20 mouse cellular contexts compared by ENCODE assay signal in the genomic region with DNA sequence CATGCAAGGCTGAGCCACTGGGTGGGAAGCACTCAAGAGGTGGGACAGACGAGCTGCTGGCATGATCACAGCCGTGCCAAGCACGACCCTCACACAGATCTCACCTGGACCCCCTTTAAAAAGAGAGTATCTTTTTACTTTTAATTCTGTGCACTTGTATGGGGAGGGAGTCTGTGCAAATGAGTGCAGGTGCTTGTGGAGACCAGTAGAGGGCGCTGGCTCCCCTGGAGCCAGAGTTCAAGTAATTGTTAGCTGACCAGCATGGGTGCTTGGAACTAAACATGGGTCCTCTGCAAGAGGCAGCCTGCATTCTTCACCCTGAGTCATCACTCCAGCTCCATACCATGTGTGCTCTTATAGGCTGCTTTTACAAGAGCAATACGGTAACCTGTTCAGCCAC. TPM values are rescaled to one million over a fixed set of nuclear protein-coding genes. Genes with fewer than 3 reads are reported as not detected.
A peak's percentile ranks its signal among the peaks of the same experiment; 100 is the strongest.
DNase-seq lines count a peak whose midpoint lies in the region; ATAC-seq and TF ChIP-seq lines count a peak whose summit lies in the region.
"Had no signal": no experiment of that assay in that cellular context is flagged by ENCODE, and none has a peak within 500 bp of the region (broad histone marks: within the 10 kb centered on the region; RNA-seq: fewer than 3 reads in every experiment).

No protein-coding gene starts in this region.

- 96% methylated on average over 5 of the region's 5 CpGs for WGBS in kidney, adult 2 months
- 86% methylated on average over 5 of the region's 5 CpGs for WGBS in lung, embryonic 14.5 days

- H3K4me1 ChIP-seq in kidney, adult 2 months (ENCODE audit: control insufficient read depth, insufficient read depth, low read length), result no peaks in the 10 kb centered on the region
- no peaks in the 10 kb centered on the region for H3K4me1 ChIP-seq in lung, embryonic 14.5 days (ENCODE audit: insufficient read depth)
- no peaks in the 10 kb centered on the region for H3K4me1 ChIP-seq in MEL (ENCODE audit: control insufficient read depth in 1 of 2, insufficient read depth in 2 of 2, low read length in 2 of 2)
- no peaks in the 10 kb centered on the region for H3K4me1 ChIP-seq in cortical plate, adult 2 months (ENCODE audit: control insufficient read depth, insufficient read depth, low read length)
- H3K4me1 ChIP-seq: limb, embryonic 13.5 days; lung, embryonic 15.5 days; midbrain, embryonic 13.5 days; stomach, embryonic 15.5 days had no signal

- H3K4me3 ChIP-seq in kidney, adult 2 months (ENCODE audit: insufficient read depth, low read depth, low read length), result no peak overlapping the region
- no peak overlapping the region for H3K4me3 ChIP-seq in lung, embryonic 14.5 days (ENCODE audit: low read depth, low read length)
- no peak overlapping the region for H3K4me3 ChIP-seq in MEL (ENCODE audit: control insufficient read depth in 1 of 2, insufficient read depth in 1 of 2, low read depth in 2 of 2, low read length in 2 of 2)
- no peak overlapping the region for H3K4me3 ChIP-seq in cortical plate, adult 2 months (ENCODE audit: insufficient read depth, low read length)
- H3K4me3 ChIP-seq: forebrain, embryonic 10.5 days; heart, embryonic 15.5 days; limb, embryonic 13.5 days; lung, embryonic 15.5 days; midbrain, embryonic 13.5 days; myocyte; stomach, embryonic 15.5 days had no signal

- no peak overlapping the region for H3K9ac ChIP-seq in lung, embryonic 14.5 days
- no peak overlapping the region for H3K9ac ChIP-seq in MEL (ENCODE audit: control insufficient read depth, low read depth, low read length, poor library complexity, severe bottlenecking)
- H3K9ac ChIP-seq: heart, embryonic 15.5 days; limb, embryonic 13.5 days; lung, embryonic 15.5 days; midbrain, embryonic 13.5 days; stomach, embryonic 15.5 days had no signal

- no peak for TF ChIP-seq POLR2A in kidney, adult 2 months (IDR thresholded peaks at IDR 0.05; ENCODE audit: low read depth, low read length)
- TF ChIP-seq POLR2A in MEL (IDR thresholded peaks at IDR 0.05; ENCODE audit: control insufficient read depth in 1 of 2, insufficient read depth in 1 of 2, low read depth in 1 of 2, low read length in 2 of 2, poor library complexity in 1 of 2), result no peak
- no peak for TF ChIP-seq POLR2A in cortical plate, adult 2 months (IDR thresholded peaks at IDR 0.05; ENCODE audit: extremely low read depth, insufficient read depth, low read length)

- H3K27me3 ChIP-seq in kidney, adult 2 months (replicated peaks; ENCODE audit: control insufficient read depth, insufficient read depth, low read length), result no peaks in the 10 kb centered on the region
- no peaks in the 10 kb centered on the region for H3K27me3 ChIP-seq in lung, embryonic 14.5 days (ENCODE audit: insufficient read depth, low read length)
- H3K27me3 ChIP-seq in MEL (ENCODE audit: control insufficient read depth in 1 of 2, insufficient read depth in 2 of 2, low read length in 2 of 2), result no peaks in the 10 kb centered on the region
- H3K27me3 ChIP-seq: heart, embryonic 15.5 days; limb, embryonic 13.5 days; lung, embryonic 15.5 days; midbrain, embryonic 13.5 days; Patski; stomach, embryonic 15.5 days had no signal

- TF ChIP-seq EP300 in MEL (IDR thresholded peaks at IDR 0.05; ENCODE audit: low read depth in 1 of 2, low read length in 2 of 2), result no peak

- TF ChIP-seq RAD21 in MEL (IDR thresholded peaks at IDR 0.05; ENCODE audit: low read depth, low read length), result no peak; the same call in 1 of the 2 replicates

- no peaks in the 10 kb centered on the region for H3K79me2 ChIP-seq in MEL (ENCODE audit: control insufficient read depth, insufficient read depth, low read length, poor library complexity)

- ATAC-seq in lung, embryonic 14.5 days (ENCODE audit: insufficient read depth), result no peak
- ATAC-seq: Patski had no signal

- H3K9me3 ChIP-seq in lung, embryonic 14.5 days (ENCODE audit: low read depth, low read length), result no peaks in the 10 kb centered on the region
- H3K9me3 ChIP-seq in MEL (replicated peaks; ENCODE audit: insufficient read depth, low read length), result no peaks in the 10 kb centered on the region
- H3K9me3 ChIP-seq: heart, embryonic 15.5 days; lung, embryonic 15.5 days; stomach, embryonic 15.5 days had no signal

- DNase-seq in kidney, adult 2 months, result no peak
- DNase-seq in kidney, adult 11 months, result no peak
- no peak for DNase-seq in lung, embryonic 14.5 days
- DNase-seq in lung, postnatal 25 days (ENCODE audit: low spot score), result no peak
- DNase-seq in MEL (ENCODE audit: low read depth, low spot score), result no peak
- no peak for DNase-seq in thymus, postnatal 25 days
- DNase-seq: adrenal gland, postnatal 14 days; cerebellum, adult 11-12 months; gastrocnemius, postnatal 14 days; kidney, adult 9 months; kidney, postnatal 4 days had no signal

- no peak overlapping the region for H3K27ac ChIP-seq in kidney, adult 2 months (ENCODE audit: insufficient read depth, low read depth, low read length)
- H3K27ac ChIP-seq in lung, embryonic 14.5 days (ENCODE audit: low read depth), result no peak overlapping the region
- no peak overlapping the region for H3K27ac ChIP-seq in MEL (ENCODE audit: control insufficient read depth, low read depth, low read length)
- no peak overlapping the region for H3K27ac ChIP-seq in cortical plate, adult 2 months (ENCODE audit: insufficient read depth, low read length)
- H3K27ac ChIP-seq: heart, embryonic 15.5 days; limb, embryonic 13.5 days; lung, embryonic 15.5 days; midbrain, embryonic 13.5 days; stomach, embryonic 15.5 days had no signal

- peaks cover 3% of the 10 kb centered on the region; the same call in 1 of the 2 replicates for H3K36me3 ChIP-seq in kidney, adult 2 months (ENCODE audit: control insufficient read depth, insufficient read depth, low read length)
- H3K36me3 ChIP-seq in lung, embryonic 14.5 days (ENCODE audit: insufficient read depth), result peaks cover 97% of the 10 kb centered on the region
- H3K36me3 ChIP-seq in MEL (ENCODE audit: control insufficient read depth in 1 of 2, insufficient read depth in 2 of 2, low read length in 2 of 2), result no peaks in the 10 kb centered on the region

- TF ChIP-seq CTCF in kidney, adult 2 months (conservative IDR thresholded peaks at IDR 0.05; ENCODE audit: insufficient read depth, insufficient read length, low read depth, low read length), result 0 out of 2 replicates have a peak, but pooled peaks have one; percentile 7
- TF ChIP-seq CTCF in lung, embryonic 14.5 days (IDR thresholded peaks at IDR 0.05; ENCODE audit: low read depth), result 0 out of 2 replicates have a peak, but pooled peaks have one; percentile 30
- TF ChIP-seq CTCF in MEL (IDR thresholded peaks at IDR 0.05 in 2 of 3, conservative IDR thresholded peaks at IDR 0.05 in 1 of 3; ENCODE audit: control insufficient read depth in 1 of 3, insufficient read depth in 1 of 3, low read depth in 2 of 3, low read length in 3 of 3, poor library complexity in 1 of 3, severe bottlenecking in 1 of 3), result peak; percentile 41 to 56 (median 49)
- TF ChIP-seq CTCF in cortical plate, adult 2 months (IDR thresholded peaks at IDR 0.05; ENCODE audit: extremely low read depth, insufficient read depth, low read length), result peak; percentile 18; the same call in 1 of the 2 replicates

- H3K4me2 ChIP-seq in lung, embryonic 14.5 days, result no peak overlapping the region
- H3K4me2 ChIP-seq: heart, embryonic 15.5 days; limb, embryonic 13.5 days; lung, embryonic 15.5 days; midbrain, embryonic 13.5 days; stomach, embryonic 15.5 days had no signal

TF ChIP-seq in MEL, 35 proteins besides CTCF, POLR2A, EP300 and RAD21:
- TF ChIP-seq MAFK (IDR thresholded peaks at IDR 0.05; ENCODE audit: borderline replicate concordance, low read depth, low read length) (no peak), RCOR1 (IDR thresholded peaks at IDR 0.05; ENCODE audit: low read depth, low read length) (no peak), TBP (IDR thresholded peaks at IDR 0.05; ENCODE audit: low read depth, low read length) (no peak)

RNA-seq across cellular contexts. Expression of a gene that starts 20.5 kb away (rescaled TPM):
- 37.8 and 43.3 TPM in 2 replicates for polyA plus RNA-seq in kidney, adult 2 months (2012; rRNA removed)
- 20.5 and 22.0 TPM in 2 replicates for polyA plus RNA-seq in lung, embryonic 14.5 days (2014; fragmentation: Nextera tagmentation; extraction: Ambion mirVana)
- 8.6 and 14.1 TPM in 2 replicates for total RNA-seq in MEL (2012; rRNA removed)
- 10 to 100 TPM in 1 of 2 experiments, not detected in 1; 11.2 TPM for polyA plus RNA-seq in MEL (2012; ENCODE audit: insufficient read depth in 1 of 2, insufficient read length in 2 of 2, low read depth in 1 of 2, low replicate concordance in 2 of 2, missing spikeins in 1 of 2)
- polyA plus RNA-seq in cortical plate, adult 2 months (2012; rRNA removed), result 35.1 and 37.0 TPM in 2 replicates

RNA-seq across cellular contexts. Expression of a gene that starts 21.3 kb away (rescaled TPM):
- 33.5 and 35.6 TPM in 2 replicates for polyA plus RNA-seq in kidney, adult 2 months (2012; rRNA removed)
- 56.4 and 61.6 TPM in 2 replicates for polyA plus RNA-seq in lung, embryonic 14.5 days (2014; fragmentation: Nextera tagmentation; extraction: Ambion mirVana)
- 4.6 and 5.9 TPM in 2 replicates for total RNA-seq in MEL (2012; rRNA removed)
- polyA plus RNA-seq in MEL (2012; ENCODE audit: insufficient read depth in 1 of 2, insufficient read length in 2 of 2, low read depth in 1 of 2, low replicate concordance in 2 of 2, missing spikeins in 1 of 2), result 10 to 100 TPM in 1 of 2 experiments, not detected in 1; 35.7 TPM
- 114 and 119 TPM in 2 replicates for polyA plus RNA-seq in cortical plate, adult 2 months (2012; rRNA removed)
